Mouse (Mus musculus): Measurements from ENCODE around the gene Efs. TPM values are rescaled to one million over a fixed set of nuclear protein-coding genes. Genes with fewer than 3 reads are reported as not detected.

The Efs gene
- polyA plus RNA-seq, 1 experiment from 2014 or later: 52.2 TPM

GRCm38 (mm10) chr14:54894296-54895151 is 31.4 kb downstream of the Efs start:
- Histone ChIP-seq H3K27ac (replicated peaks; ENCODE audit: low read depth, low read length) (peak overlapping the region; percentile 92), H3K4me1 (ENCODE audit: control insufficient read depth, insufficient read depth, low read length) (no peaks in the 10 kb centered on the region), H3K36me3 (ENCODE audit: control insufficient read depth, insufficient read depth, low read length) (peaks cover 40% of the 10 kb centered on the region), H3K9ac (ENCODE audit: low read depth, low read length) (peak overlapping the region; percentile 98), H3K4me3 (ENCODE audit: low read depth, low read length) (peak overlapping the region; percentile 92), H3K4me2 (ENCODE audit: low read depth, low read length) (peak overlapping the region; percentile 81), H3K9me3 (ENCODE audit: control insufficient read depth, low read length) (no peaks in the 10 kb centered on the region), H3K27me3 (replicated peaks; ENCODE audit: control insufficient read depth, insufficient read depth, low read length) (no peaks in the 10 kb centered on the region)
- ATAC-seq (ENCODE audit: low read depth): peak; percentile 53
- under 1% methylated on average over 46 of the region's 54 CpGs for WGBS
- DNase-seq (ENCODE audit: low spot score): peak; percentile 50

GRCm38 (mm10) chr14:54893651-54894181 is 32.2 kb downstream of the Efs start:
- peak; percentile 100 for DNase-seq (ENCODE audit: low spot score)
- Histone ChIP-seq H3K4me2 (ENCODE audit: low read depth, low read length) (peak overlapping the region; percentile 81), H3K36me3 (ENCODE audit: control insufficient read depth, insufficient read depth, low read length) (peaks cover 34% of the 10 kb centered on the region), H3K27me3 (replicated peaks; ENCODE audit: control insufficient read depth, insufficient read depth, low read length) (no peaks in the 10 kb centered on the region), H3K9ac (ENCODE audit: low read depth, low read length) (peak overlapping the region; percentile 98), H3K9me3 (ENCODE audit: control insufficient read depth, low read length) (no peaks in the 10 kb centered on the region), H3K4me3 (ENCODE audit: low read depth, low read length) (peak overlapping the region; percentile 92), H3K4me1 (ENCODE audit: control insufficient read depth, insufficient read depth, low read length) (no peaks in the 10 kb centered on the region), H3K27ac (replicated peaks; ENCODE audit: low read depth, low read length) (peak overlapping the region; percentile 92)
- ATAC-seq (ENCODE audit: low read depth): peak; percentile 99
- WGBS: 0% methylated on average over 27 of the region's 38 CpGs

- no peak for ATAC-seq (ENCODE audit: low read depth)
- no peaks in the 10 kb centered on the region for H3K27me3 ChIP-seq (replicated peaks; ENCODE audit: control insufficient read depth, insufficient read depth, low read length)
- DNase-seq (ENCODE audit: low spot score): no peak
- peak within 1 kb of the TSS; percentile 52 for H3K4me2 ChIP-seq (ENCODE audit: low read depth, low read length)
- peaks cover 20% of the 10 kb centered on the region for H3K36me3 ChIP-seq (ENCODE audit: control insufficient read depth, insufficient read depth, low read length)
- H3K9ac ChIP-seq (ENCODE audit: low read depth, low read length): peak within 1 kb of the TSS; percentile 44
- H3K4me1 ChIP-seq (ENCODE audit: control insufficient read depth, insufficient read depth, low read length): no peaks in the 10 kb centered on the region
- WGBS: 90% methylated on average over 3 of the region's 3 CpGs
- H3K9me3 ChIP-seq (ENCODE audit: control insufficient read depth, low read length): no peaks in the 10 kb centered on the region
- peak within 1 kb of the TSS; percentile 92 for H3K4me3 ChIP-seq (ENCODE audit: low read depth, low read length)
- peak within 1 kb of the TSS; percentile 79 for H3K27ac ChIP-seq (replicated peaks; ENCODE audit: low read depth, low read length)
These were observed 33.7 kb downstream of the Efs start, which contains the start of gene Pabpn1 for GRCm38 (mm10) chr14:54892200-54892599. Gene Pabpn1 (plus strand): TSS chr14:54892500.

- Histone ChIP-seq H3K4me1 (ENCODE audit: control insufficient read depth, insufficient read depth, low read length) (peaks cover 8% of the 10 kb centered on the region), H3K4me3 (ENCODE audit: low read depth, low read length) (no peak overlapping the region), H3K9ac (ENCODE audit: low read depth, low read length) (no peak overlapping the region), H3K27me3 (replicated peaks; ENCODE audit: control insufficient read depth, insufficient read depth, low read length) (no peaks in the 10 kb centered on the region), H3K4me2 (ENCODE audit: low read depth, low read length) (peak overlapping the region; percentile 82), H3K9me3 (ENCODE audit: control insufficient read depth, low read length) (no peaks in the 10 kb centered on the region), H3K36me3 (ENCODE audit: control insufficient read depth, insufficient read depth, low read length) (peaks cover 22% of the 10 kb centered on the region), H3K27ac (replicated peaks; ENCODE audit: low read depth, low read length) (no peak overlapping the region)
- no peak for DNase-seq (ENCODE audit: low spot score)
- 93% methylated on average over 11 of the region's 11 CpGs for WGBS
- ATAC-seq (ENCODE audit: low read depth): no peak
These were observed 40.6 kb downstream of the Efs start for GRCm38 (mm10) chr14:54885309-54885708.

- H3K27ac ChIP-seq (replicated peaks; ENCODE audit: low read depth, low read length): peak overlapping the region; percentile 95
- peaks cover 8% of the 10 kb centered on the region for H3K4me1 ChIP-seq (ENCODE audit: control insufficient read depth, insufficient read depth, low read length)
- peak; percentile 23; the same call in 1 of the 2 replicates for ATAC-seq (ENCODE audit: low read depth)
- H3K9me3 ChIP-seq (ENCODE audit: control insufficient read depth, low read length): no peaks in the 10 kb centered on the region
- peak overlapping the region; percentile 68 for H3K4me3 ChIP-seq (ENCODE audit: low read depth, low read length)
- H3K9ac ChIP-seq (ENCODE audit: low read depth, low read length): peak overlapping the region; percentile 91
- H3K36me3 ChIP-seq (ENCODE audit: control insufficient read depth, insufficient read depth, low read length): peaks cover 22% of the 10 kb centered on the region
- WGBS: 25% methylated on average over 21 of the region's 21 CpGs
- peak overlapping the region; percentile 82 for H3K4me2 ChIP-seq (ENCODE audit: low read depth, low read length)
- DNase-seq (ENCODE audit: low spot score): no peak
- no peaks in the 10 kb centered on the region for H3K27me3 ChIP-seq (replicated peaks; ENCODE audit: control insufficient read depth, insufficient read depth, low read length)
These were observed 41.8 kb downstream of the Efs start for GRCm38 (mm10) chr14:54884022-54884712.

GRCm38 (mm10) chr14:54883154-54884021 is 42.5 kb downstream of the Efs start, which contains the start of the genes Bcl2l2 and Gm20521:
Gene Bcl2l2 (plus strand): TSS chr14:54883377.
Gene Gm20521 (plus strand): TSS chr14:54883441.
- H3K9me3 ChIP-seq (ENCODE audit: control insufficient read depth, low read length): no peaks in the 10 kb centered on the region
- peak within 1 kb of the TSS; percentile 95 for H3K27ac ChIP-seq (replicated peaks; ENCODE audit: low read depth, low read length)
- WGBS: under 1% methylated on average over 24 of the region's 27 CpGs
- H3K36me3 ChIP-seq (ENCODE audit: control insufficient read depth, insufficient read depth, low read length): peaks cover 22% of the 10 kb centered on the region
- peaks cover 7% of the 10 kb centered on the region for H3K27me3 ChIP-seq (replicated peaks; ENCODE audit: control insufficient read depth, insufficient read depth, low read length)
- peak within 1 kb of the TSS; percentile 91 for H3K9ac ChIP-seq (ENCODE audit: low read depth, low read length)
- ATAC-seq (ENCODE audit: low read depth): peak; percentile 89
- H3K4me3 ChIP-seq (ENCODE audit: low read depth, low read length): peak within 1 kb of the TSS; percentile 68
- DNase-seq (ENCODE audit: low spot score): peak; percentile 92
- peaks cover 8% of the 10 kb centered on the region for H3K4me1 ChIP-seq (ENCODE audit: control insufficient read depth, insufficient read depth, low read length)
- H3K4me2 ChIP-seq (ENCODE audit: low read depth, low read length): peak within 1 kb of the TSS; percentile 82

GRCm38 (mm10) chr14:54877048-54877715 is 48.7 kb downstream of the Efs start, which contains the start of gene Ppp1r3e:
Gene Ppp1r3e (minus strand): TSS chr14:54877550.
- WGBS: 0% methylated on average over 37 of the region's 61 CpGs
- Histone ChIP-seq H3K36me3 (ENCODE audit: control insufficient read depth, insufficient read depth, low read length) (no peaks in the 10 kb centered on the region), H3K9me3 (ENCODE audit: control insufficient read depth, low read length) (no peaks in the 10 kb centered on the region), H3K27ac (replicated peaks; ENCODE audit: low read depth, low read length) (peak within 1 kb of the TSS; percentile 75), H3K4me3 (ENCODE audit: low read depth, low read length) (peak within 1 kb of the TSS; percentile 75), H3K4me1 (ENCODE audit: control insufficient read depth, insufficient read depth, low read length) (peaks cover 5% of the 10 kb centered on the region; the same call in 1 of the 2 replicates), H3K9ac (ENCODE audit: low read depth, low read length) (peak within 1 kb of the TSS; percentile 75), H3K4me2 (ENCODE audit: low read depth, low read length) (peak within 1 kb of the TSS; percentile 87), H3K27me3 (replicated peaks; ENCODE audit: control insufficient read depth, insufficient read depth, low read length) (peaks cover 28% of the 10 kb centered on the region)
- ATAC-seq (ENCODE audit: low read depth): peak; percentile 87
- DNase-seq (ENCODE audit: low spot score): peak; percentile 67
